Mouse (Mus musculus) stomach, postnatal 0 days (tissue): ENCODE results near the gene Gjc1.

ENCODE experiments used
- CTCF ChIP-seq: IDR thresholded peaks from 2 replicates; pipeline ENCODE4 v1.5.1; 2016; ENCODE audit warnings: antibody characterized with exemption, low read depth, mild to moderate bottlenecking, moderate library complexity
- EP300 ChIP-seq: optimal IDR thresholded peaks from 2 replicates; pipeline ENCODE3; 2016; ENCODE audit warnings: antibody characterized with exemption

DNA sequence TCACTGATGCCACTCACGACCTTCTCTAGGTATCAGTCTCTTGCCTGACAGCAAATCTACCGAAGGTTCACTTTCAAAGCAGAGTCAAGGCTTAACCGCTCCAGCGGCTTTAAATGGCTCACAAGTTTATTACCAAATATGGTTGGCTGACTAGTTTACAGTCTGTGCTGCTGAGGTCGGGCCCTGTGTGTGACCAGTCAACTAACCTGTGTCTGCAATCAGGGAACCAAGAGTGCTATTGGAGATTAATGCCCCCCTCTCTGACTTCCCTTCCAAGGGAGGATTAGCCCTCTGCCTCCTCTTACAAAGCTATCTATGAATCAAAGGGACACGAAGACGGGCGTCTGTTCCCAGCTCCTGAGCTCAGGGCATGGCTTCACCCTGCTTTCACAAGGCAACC lies 25.3 kb downstream of the Gjc1 start:
- TF ChIP-seq EP300 (no peak), CTCF (no peak)
